Mouse (Mus musculus): ENCODE measurements around the gene Myl6. TPM values are rescaled to one million over a fixed set of nuclear protein-coding genes. Genes with fewer than 3 reads are reported as not detected.

Gene Myl6
- polyA plus RNA-seq, 1 experiment from 2014 or later = 442 TPM

DNA sequence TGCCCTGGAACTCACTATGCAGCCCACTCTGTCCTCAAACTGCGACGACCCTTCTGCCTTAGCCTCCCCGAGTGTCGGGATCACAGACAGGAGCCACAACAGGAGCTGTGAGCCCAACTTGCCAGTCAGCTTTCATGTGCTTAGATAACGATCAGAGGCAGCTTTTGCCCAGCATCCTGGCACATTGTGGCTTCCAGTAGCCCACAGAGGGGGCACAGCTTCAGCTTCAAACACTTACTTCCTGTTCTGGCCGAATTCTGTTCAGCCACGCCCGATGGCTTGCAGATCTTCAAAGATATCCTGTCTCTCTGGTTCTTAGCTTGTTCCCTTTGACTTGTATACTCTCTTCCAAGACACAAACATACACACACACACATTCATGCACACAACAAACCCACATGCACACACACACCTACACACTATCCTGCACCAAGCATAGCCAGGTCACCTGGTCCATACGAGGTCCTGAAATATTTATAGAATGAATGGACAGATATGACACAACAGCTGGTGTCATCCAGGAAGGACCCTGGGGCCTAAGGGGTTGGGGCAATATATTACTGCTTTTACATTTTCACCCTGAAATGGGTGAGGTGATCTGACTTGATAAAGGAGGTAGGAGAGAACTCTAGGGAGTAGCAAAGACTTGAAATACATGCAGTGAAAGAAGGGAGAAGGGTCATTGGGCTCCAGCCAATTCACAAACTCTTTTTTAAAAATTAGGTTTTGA, 10.9 kb upstream of the Myl6 start:
- 30% methylated on average over 9 of the region's 9 CpGs for WGBS (ENCODE audit: insufficient replicate concordance)
- Histone ChIP-seq H3K4me1 (ENCODE audit: insufficient read depth) (peaks cover 31% of the 10 kb centered on the region), H3K4me2 (ENCODE audit: low read depth, low read length) (peak overlapping the region; percentile 50), H3K9me3 (ENCODE audit: low read length) (no peaks in the 10 kb centered on the region), H3K4me3 (ENCODE audit: low read depth, low read length) (no peak overlapping the region), H3K27ac (ENCODE audit: low read depth) (peak overlapping the region; percentile 90), H3K36me3 (replicated peaks; ENCODE audit: insufficient read depth, low read length) (peaks cover under 1% of the 10 kb centered on the region), H3K9ac (replicated peaks) (peak overlapping the region; percentile 47), H3K27me3 (ENCODE audit: insufficient read depth, low read length) (no peaks in the 10 kb centered on the region)
- peak; percentile 56 for DNase-seq
- TF ChIP-seq CTCF (IDR thresholded peaks at IDR 0.05; ENCODE audit: low read depth) = 0 out of 2 replicates have a peak, but pooled peaks have one; percentile 17
- TF ChIP-seq EP300 (IDR thresholded peaks at IDR 0.05; ENCODE audit: low read depth) = no peak
- ATAC-seq = peak; percentile 43

DNA sequence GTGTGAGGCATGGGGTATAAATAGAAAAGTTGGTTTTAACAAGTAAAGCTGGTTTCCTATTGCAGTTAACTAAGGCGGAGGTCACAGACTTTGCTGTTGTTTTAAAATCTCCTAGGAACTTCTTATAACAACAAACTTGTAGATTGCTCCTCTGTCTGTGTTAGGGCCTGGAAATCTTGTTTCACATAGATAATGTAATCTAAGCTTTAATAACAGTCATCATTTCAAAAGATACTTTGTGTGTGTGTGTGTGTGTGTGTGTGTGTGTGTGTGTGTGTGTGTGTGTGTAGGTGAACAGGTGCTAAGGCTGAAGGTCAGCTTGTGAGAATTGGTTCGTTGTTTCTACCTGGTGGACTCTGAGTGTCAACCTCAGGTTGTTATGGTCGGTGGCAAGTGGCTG, 10.1 kb upstream of the Myl6 start:
- WGBS (ENCODE audit: insufficient replicate concordance) = 41% methylated on average over 3 of the region's 3 CpGs
- Histone ChIP-seq H3K9ac (replicated peaks) (no peak overlapping the region; the same call in 1 of the 2 replicates), H3K27me3 (ENCODE audit: insufficient read depth, low read length) (no peaks in the 10 kb centered on the region), H3K4me2 (ENCODE audit: low read depth, low read length) (peak overlapping the region; percentile 50; the same call in 1 of the 2 replicates), H3K4me3 (ENCODE audit: low read depth, low read length) (no peak overlapping the region), H3K36me3 (replicated peaks; ENCODE audit: insufficient read depth, low read length) (no peaks in the 10 kb centered on the region), H3K4me1 (ENCODE audit: insufficient read depth) (peaks cover 31% of the 10 kb centered on the region), H3K9me3 (ENCODE audit: low read length) (no peaks in the 10 kb centered on the region), H3K27ac (ENCODE audit: low read depth) (peak overlapping the region; percentile 90)
- ATAC-seq (no peak), DNase-seq (no peak)
- TF ChIP-seq EP300 (IDR thresholded peaks at IDR 0.05; ENCODE audit: low read depth) (no peak), CTCF (IDR thresholded peaks at IDR 0.05; ENCODE audit: low read depth) (no peak)

DNA sequence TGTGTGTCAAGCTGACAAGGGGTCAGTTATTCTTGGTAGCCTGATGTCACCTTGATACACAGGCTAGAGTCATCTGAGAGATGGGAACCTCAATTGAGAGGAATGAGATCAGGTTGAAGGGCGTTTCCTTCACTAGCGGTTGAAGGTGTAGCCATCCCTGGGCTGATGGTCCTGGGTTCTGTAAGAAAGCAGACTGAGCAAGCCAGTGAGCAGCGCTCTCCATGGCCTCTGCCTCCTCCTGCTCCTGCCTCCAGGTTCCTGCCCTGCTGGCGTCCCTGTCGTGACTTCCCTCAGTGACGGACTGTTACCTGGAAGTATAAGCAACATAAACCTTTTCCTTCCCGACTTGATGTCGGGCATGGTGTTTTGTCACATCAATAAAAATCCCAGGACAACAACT, 9.6 kb upstream of the Myl6 start:
- H3K4me1 ChIP-seq (ENCODE audit: insufficient read depth) = peaks cover 31% of the 10 kb centered on the region
- no peak overlapping the region for H3K4me3 ChIP-seq (ENCODE audit: low read depth, low read length)
- H3K27me3 ChIP-seq (ENCODE audit: insufficient read depth, low read length) = no peaks in the 10 kb centered on the region
- H3K9ac ChIP-seq (replicated peaks) = no peak overlapping the region
- no peak overlapping the region for H3K4me2 ChIP-seq (ENCODE audit: low read depth, low read length)
- no peaks in the 10 kb centered on the region for H3K36me3 ChIP-seq (replicated peaks; ENCODE audit: insufficient read depth, low read length)
- no peak for TF ChIP-seq EP300 (IDR thresholded peaks at IDR 0.05; ENCODE audit: low read depth)
- TF ChIP-seq CTCF (IDR thresholded peaks at IDR 0.05; ENCODE audit: low read depth) = no peak
- no peak for ATAC-seq
- no peaks in the 10 kb centered on the region for H3K9me3 ChIP-seq (ENCODE audit: low read length)
- 75% methylated on average over 8 of the region's 8 CpGs for WGBS (ENCODE audit: insufficient replicate concordance)
- H3K27ac ChIP-seq (ENCODE audit: low read depth) = no peak overlapping the region
- no peak for DNase-seq

DNA sequence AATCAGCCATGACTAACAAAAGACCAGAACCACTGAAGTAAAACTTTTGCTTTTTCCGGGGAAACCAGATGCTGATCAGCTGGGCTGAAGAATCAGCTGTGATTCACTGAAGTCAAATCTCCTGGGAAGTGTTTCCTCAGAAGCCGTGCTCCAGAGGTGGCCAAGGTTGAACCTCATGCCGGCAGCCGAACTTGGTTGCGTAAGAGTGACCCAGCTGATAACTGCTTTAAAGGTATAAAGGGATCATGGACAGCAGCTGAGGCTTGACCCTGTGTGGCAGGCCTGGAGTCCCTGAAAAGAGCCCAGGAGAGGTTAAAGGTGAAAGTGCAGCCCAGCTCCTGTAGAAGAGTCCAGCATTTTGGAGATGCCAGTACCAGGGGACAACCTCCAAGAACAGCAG, 8.4 kb upstream of the Myl6 start:
- H3K36me3 ChIP-seq (replicated peaks; ENCODE audit: insufficient read depth, low read length) = no peaks in the 10 kb centered on the region
- 59% methylated on average over 5 of the region's 5 CpGs for WGBS (ENCODE audit: insufficient replicate concordance)
- H3K27ac ChIP-seq (ENCODE audit: low read depth) = peak overlapping the region; percentile 69
- H3K27me3 ChIP-seq (ENCODE audit: insufficient read depth, low read length) = no peaks in the 10 kb centered on the region
- no peak for ATAC-seq
- H3K4me1 ChIP-seq (ENCODE audit: insufficient read depth) = peaks cover 37% of the 10 kb centered on the region
- TF ChIP-seq CTCF (IDR thresholded peaks at IDR 0.05; ENCODE audit: low read depth) = no peak
- TF ChIP-seq EP300 (IDR thresholded peaks at IDR 0.05; ENCODE audit: low read depth) = no peak
- H3K9me3 ChIP-seq (ENCODE audit: low read length) = no peaks in the 10 kb centered on the region
- H3K4me3 ChIP-seq (ENCODE audit: low read depth, low read length) = no peak overlapping the region
- H3K4me2 ChIP-seq (ENCODE audit: low read depth, low read length) = no peak overlapping the region
- H3K9ac ChIP-seq (replicated peaks) = no peak overlapping the region
- DNase-seq = no peak

DNA sequence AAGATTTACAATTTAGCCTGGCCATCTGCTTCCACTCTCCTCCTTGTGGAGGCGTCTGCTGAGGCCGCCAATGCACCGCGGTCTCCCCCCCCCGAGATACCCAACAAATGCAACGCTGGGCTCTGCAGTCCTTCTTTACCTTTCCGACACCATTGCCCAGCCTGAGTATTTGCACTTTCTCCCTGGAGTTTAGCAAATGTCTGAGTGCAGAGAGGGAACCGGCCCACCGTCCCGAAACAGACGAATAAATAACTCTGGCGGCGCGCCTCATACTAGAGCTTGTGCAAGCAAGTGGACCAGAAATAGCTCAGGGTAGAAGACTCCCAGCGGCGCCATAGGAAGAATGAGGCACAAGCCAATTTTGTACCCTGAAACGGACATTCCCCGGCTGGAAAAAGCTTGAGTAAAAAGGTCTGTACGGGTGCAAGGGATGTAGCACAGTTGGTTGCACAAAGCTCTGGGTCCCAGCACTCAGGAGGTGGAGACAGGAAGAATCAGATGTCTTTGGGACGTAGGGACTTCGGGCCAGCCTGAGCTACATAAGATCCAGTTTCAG, 5.2 kb upstream of the Myl6 start:
- Histone ChIP-seq H3K4me3 (ENCODE audit: low read depth, low read length) (peak overlapping the region; percentile 51), H3K27me3 (ENCODE audit: insufficient read depth, low read length) (no peaks in the 10 kb centered on the region), H3K4me1 (ENCODE audit: insufficient read depth) (peaks cover 36% of the 10 kb centered on the region), H3K4me2 (ENCODE audit: low read depth, low read length) (peak overlapping the region; percentile 80), H3K27ac (ENCODE audit: low read depth) (peak overlapping the region; percentile 75), H3K36me3 (replicated peaks; ENCODE audit: insufficient read depth, low read length) (no peaks in the 10 kb centered on the region), H3K9ac (replicated peaks) (peak overlapping the region; percentile 57), H3K9me3 (ENCODE audit: low read length) (no peaks in the 10 kb centered on the region)
- DNase-seq (peak; percentile 57), ATAC-seq (peak; percentile 30)
- no peak for TF ChIP-seq CTCF (IDR thresholded peaks at IDR 0.05; ENCODE audit: low read depth)
- WGBS (ENCODE audit: insufficient replicate concordance) = under 1% methylated on average over 21 of the region's 21 CpGs

DNA sequence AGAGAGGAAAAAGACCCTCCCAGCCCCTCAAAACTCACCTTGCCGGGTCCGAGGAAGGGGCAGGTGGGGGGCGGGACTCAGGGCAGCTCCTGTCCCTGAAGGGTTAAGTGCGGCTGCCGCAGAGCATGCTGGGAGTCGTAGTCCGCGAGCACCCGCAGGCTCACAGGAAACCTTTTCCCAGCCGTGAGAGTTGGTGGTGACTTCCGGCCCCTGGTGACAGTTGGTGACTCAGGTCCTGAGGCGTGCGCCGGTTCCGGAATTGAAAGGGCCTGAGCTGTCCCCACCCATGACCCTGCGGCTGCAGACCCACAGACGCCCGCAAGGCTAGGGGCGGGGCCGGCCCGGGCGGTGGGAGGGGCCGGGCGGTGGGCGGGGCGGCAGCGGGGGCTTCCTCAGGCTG, 4.6 kb upstream of the Myl6 start, which contains the start of gene Myl6b:
Myl6b (minus strand) TSS at position 96 of the 400 bp plus-strand sequence.
- under 1% methylated on average over 27 of the region's 27 CpGs for whole genome bisulfite sequencing (ENCODE audit: insufficient replicate concordance)
- Histone ChIP-seq H3K9ac (replicated peaks) (peak within 1 kb of the TSS; percentile 57), H3K4me2 (ENCODE audit: low read depth, low read length) (peak within 1 kb of the TSS; percentile 80), H3K4me1 (ENCODE audit: insufficient read depth) (peaks cover 34% of the 10 kb centered on the region), H3K27ac (ENCODE audit: low read depth) (peak within 1 kb of the TSS; percentile 75), H3K36me3 (replicated peaks; ENCODE audit: insufficient read depth, low read length) (no peaks in the 10 kb centered on the region), H3K4me3 (ENCODE audit: low read depth, low read length) (peak within 1 kb of the TSS; percentile 51), H3K27me3 (ENCODE audit: insufficient read depth, low read length) (no peaks in the 10 kb centered on the region), H3K9me3 (ENCODE audit: low read length) (no peaks in the 10 kb centered on the region)
- ATAC-seq = peak; percentile 89
- TF ChIP-seq EP300 (IDR thresholded peaks at IDR 0.05; ENCODE audit: low read depth) (peak; percentile 70; the same call in 1 of the 2 replicates), CTCF (IDR thresholded peaks at IDR 0.05; ENCODE audit: low read depth) (no peak)
- DNase-seq = peak; percentile 96

Data from liver, postnatal 0 days (tissue).